Mouse (Mus musculus): ENCODE results near the gene Setd7. TPM values are rescaled to one million over a fixed set of nuclear protein-coding genes. Genes with fewer than 3 reads are reported as not detected.

Gene Setd7
- polyA plus RNA-seq, 1 experiment from 2014 or later = 2.7 TPM

DNA sequence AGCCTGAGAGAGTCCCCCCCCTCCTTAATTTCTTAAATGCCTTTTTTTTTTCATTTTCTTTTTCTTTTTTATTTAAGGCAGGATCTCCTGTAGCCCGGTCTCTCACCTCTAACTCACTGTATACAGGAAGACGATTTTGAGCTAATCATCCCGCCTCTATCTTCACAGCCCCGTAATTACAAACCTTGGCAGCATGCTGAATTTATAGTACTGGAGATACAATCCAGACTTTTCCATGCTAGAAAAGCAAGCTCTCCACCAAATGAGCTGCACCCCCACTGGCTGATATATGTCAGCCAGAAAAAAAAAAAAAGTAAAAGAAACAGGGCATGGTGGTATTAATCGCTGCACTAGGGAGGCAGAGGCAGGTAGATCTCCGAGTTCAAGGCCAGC is 1.3 kb upstream of the Setd7 start:
- Histone ChIP-seq H3K9me3 (ENCODE audit: control insufficient read depth, low read length) (no peaks in the 10 kb centered on the region), H3K27me3 (replicated peaks; ENCODE audit: control insufficient read depth, insufficient read depth, low read length) (no peaks in the 10 kb centered on the region), H3K36me3 (ENCODE audit: control insufficient read depth, insufficient read depth, low read length) (no peaks in the 10 kb centered on the region), H3K9ac (ENCODE audit: low read depth, low read length) (no peak overlapping the region), H3K27ac (ENCODE audit: low read depth, low read length) (no peak overlapping the region; the same call in 1 of the 2 replicates), H3K4me2 (ENCODE audit: low read length) (peak overlapping the region; percentile 96), H3K4me1 (ENCODE audit: control insufficient read depth, insufficient read depth, low read depth, low read length) (peaks cover 12% of the 10 kb centered on the region), H3K4me3 (ENCODE audit: low read length) (no peak overlapping the region)
- WGBS = 67% methylated on average over 6 of the region's 6 CpGs
- ATAC-seq = no peak

DNA sequence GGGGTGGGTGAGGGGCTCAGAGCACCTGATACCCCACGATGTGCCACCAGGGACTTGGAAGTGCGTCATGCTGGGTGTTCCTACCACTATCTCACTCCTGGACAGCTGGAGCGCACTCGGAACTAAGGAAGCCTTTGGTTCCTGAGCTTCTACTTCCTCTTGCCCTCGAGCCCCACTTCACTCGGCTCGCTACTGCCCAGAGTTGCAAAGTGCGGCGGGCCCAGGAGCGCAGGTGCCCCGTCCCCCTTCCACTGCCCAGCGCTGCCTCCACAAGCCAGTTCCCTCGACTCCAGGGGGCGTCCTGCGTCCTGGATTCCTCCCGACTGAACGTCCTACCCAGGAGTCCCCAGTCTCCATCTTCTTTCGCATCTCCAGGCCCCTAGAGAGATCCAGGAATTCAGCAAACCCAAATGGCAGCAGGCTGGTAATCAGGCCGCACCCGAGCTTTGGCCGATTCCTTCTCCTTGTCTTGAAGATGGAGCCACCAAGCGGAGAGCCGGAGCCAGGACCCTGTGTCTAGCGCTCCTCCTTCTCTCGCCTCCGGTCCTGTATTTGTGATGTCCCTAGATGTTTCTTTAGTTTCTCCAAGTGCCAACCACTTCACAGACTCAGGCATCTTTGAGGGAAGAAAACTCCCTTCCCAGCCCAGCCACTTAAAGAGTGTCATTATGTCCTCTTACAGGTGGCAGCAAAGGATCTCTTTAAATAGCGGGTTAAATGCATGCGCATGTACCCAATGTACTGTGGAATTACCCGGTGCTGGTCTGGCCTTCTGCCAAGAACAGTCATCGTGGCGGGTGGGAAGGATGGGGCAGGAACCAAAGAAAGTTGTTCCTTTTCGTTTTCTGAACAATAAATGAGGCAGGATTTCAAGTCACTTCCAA is 672 bp upstream of the Setd7 start:
- peak; percentile 52 for ATAC-seq

DNA sequence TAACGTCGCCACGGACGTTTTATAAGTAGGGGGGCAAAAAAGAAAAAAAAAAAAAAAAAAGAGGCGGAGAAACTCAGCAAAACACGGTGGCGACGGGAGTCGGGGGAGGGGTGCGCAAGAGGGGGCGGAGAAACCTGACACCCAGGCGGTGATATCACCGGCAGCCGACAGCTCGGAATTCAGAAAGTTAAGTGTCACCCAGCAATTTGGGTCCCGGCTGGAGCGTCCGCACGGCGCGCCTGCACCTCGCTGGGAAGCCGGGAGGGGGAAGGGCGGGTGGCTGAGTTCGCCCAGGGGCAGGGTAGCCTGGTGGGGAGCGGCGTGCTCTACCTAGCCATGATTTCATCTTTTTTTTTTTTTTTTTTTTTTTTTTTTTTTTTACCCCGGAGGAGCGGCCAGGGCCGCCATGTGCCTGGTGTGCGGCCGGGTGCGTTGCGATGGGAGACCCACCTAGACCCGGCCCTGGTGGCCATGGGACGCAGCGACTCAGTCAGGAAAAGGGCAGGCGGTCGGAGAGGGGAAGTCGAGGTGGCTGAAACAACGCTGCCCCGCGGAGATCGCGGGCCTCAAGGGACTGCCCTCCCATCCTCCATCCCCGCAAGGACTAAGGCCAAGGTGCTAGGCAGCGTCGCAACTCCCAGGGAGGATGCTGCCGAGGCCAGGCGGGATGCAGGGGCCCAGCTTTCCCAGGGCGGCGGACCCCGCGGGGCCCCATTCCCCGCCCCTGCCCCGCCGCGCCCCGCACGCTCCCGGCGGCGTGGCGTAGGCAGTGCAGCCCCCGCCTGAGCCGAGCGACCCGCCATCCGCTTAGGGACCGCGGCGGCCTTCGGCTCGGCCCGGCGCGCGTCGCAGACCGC is 857 bp downstream of the Setd7 start:
- under 1% methylated on average over 61 of the region's 80 CpGs for WGBS
- Histone ChIP-seq H3K4me2 (ENCODE audit: low read length) (peak overlapping the region; percentile 96), H3K4me1 (ENCODE audit: control insufficient read depth, insufficient read depth, low read depth, low read length) (peaks cover 12% of the 10 kb centered on the region), H3K4me3 (ENCODE audit: low read length) (peak overlapping the region; percentile 91), H3K36me3 (ENCODE audit: control insufficient read depth, insufficient read depth, low read length) (no peaks in the 10 kb centered on the region), H3K27ac (ENCODE audit: low read depth, low read length) (peak overlapping the region; percentile 89), H3K9ac (ENCODE audit: low read depth, low read length) (peak overlapping the region; percentile 95), H3K9me3 (ENCODE audit: control insufficient read depth, low read length) (no peaks in the 10 kb centered on the region), H3K27me3 (replicated peaks; ENCODE audit: control insufficient read depth, insufficient read depth, low read length) (no peaks in the 10 kb centered on the region)
- ATAC-seq = peak; percentile 81

More for the DNA sequence above, 672 bp upstream of the Setd7 start:
- Histone ChIP-seq H3K27me3 (replicated peaks; ENCODE audit: control insufficient read depth, insufficient read depth, low read length) (no peaks in the 10 kb centered on the region), H3K9me3 (ENCODE audit: control insufficient read depth, low read length) (no peaks in the 10 kb centered on the region), H3K4me3 (ENCODE audit: low read length) (peak overlapping the region; percentile 91), H3K27ac (ENCODE audit: low read depth, low read length) (peak overlapping the region; percentile 89), H3K4me2 (ENCODE audit: low read length) (peak overlapping the region; percentile 96), H3K36me3 (ENCODE audit: control insufficient read depth, insufficient read depth, low read length) (no peaks in the 10 kb centered on the region), H3K9ac (ENCODE audit: low read depth, low read length) (peak overlapping the region; percentile 95), H3K4me1 (ENCODE audit: control insufficient read depth, insufficient read depth, low read depth, low read length) (peaks cover 12% of the 10 kb centered on the region)
- WGBS = under 1% methylated on average over 32 of the region's 32 CpGs

DNA sequence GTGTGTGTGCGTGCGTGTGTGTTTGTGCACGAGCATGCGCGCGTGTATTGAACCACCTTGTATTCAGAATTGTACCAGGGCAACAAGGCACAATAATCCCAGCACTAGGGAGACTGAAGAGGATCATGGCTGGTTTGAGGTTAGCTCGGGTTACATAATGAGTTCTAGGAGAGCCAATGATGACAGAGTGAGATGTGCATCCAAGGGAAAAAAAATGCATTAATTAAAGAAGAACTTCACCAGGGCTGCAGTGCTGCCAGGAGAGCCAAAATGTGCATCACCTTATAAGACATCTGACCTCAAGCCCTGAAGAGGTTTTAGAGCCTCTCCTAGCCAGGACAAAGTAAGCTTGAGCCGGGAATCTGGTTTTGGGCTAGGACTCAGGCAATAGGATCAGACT is 5.1 kb downstream of the Setd7 start:
- Histone ChIP-seq H3K4me2 (ENCODE audit: low read length) (no peak overlapping the region), H3K9ac (ENCODE audit: low read depth, low read length) (no peak overlapping the region), H3K4me1 (ENCODE audit: control insufficient read depth, insufficient read depth, low read depth, low read length) (peaks cover 14% of the 10 kb centered on the region), H3K27ac (ENCODE audit: low read depth, low read length) (no peak overlapping the region), H3K36me3 (ENCODE audit: control insufficient read depth, insufficient read depth, low read length) (no peaks in the 10 kb centered on the region), H3K9me3 (ENCODE audit: control insufficient read depth, low read length) (no peaks in the 10 kb centered on the region), H3K4me3 (ENCODE audit: low read length) (no peak overlapping the region), H3K27me3 (replicated peaks; ENCODE audit: control insufficient read depth, insufficient read depth, low read length) (no peaks in the 10 kb centered on the region)
- no peak for ATAC-seq
- 75% methylated on average over 8 of the region's 8 CpGs for WGBS

GRCm38 (mm10) chr3:51554836-51555235 is 5.8 kb downstream of the Setd7 start:
- no peak for ATAC-seq

DNA sequence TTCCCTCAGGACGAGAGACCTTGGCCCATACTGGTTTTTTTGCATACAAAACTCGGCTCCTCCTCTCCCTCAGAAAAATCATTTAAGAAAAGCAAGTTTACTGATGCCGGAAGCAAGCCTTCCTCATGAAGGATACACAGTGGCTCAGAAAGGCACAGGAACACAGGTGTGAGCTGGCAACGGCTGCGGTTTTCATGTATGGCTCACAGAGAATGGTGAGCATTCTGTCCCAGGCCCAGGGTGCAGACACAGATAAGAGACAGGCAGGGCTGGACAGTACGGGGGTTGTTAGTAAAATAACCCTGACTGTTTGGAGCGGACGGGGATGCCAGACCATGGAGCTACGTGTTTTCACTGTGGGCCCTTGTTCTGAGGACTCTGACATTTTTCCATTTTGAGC is 6.6 kb downstream of the Setd7 start:
- Histone ChIP-seq H3K27ac (ENCODE audit: low read depth, low read length) (no peak overlapping the region), H3K9me3 (ENCODE audit: control insufficient read depth, low read length) (no peaks in the 10 kb centered on the region), H3K27me3 (replicated peaks; ENCODE audit: control insufficient read depth, insufficient read depth, low read length) (no peaks in the 10 kb centered on the region), H3K4me2 (ENCODE audit: low read length) (no peak overlapping the region), H3K9ac (ENCODE audit: low read depth, low read length) (no peak overlapping the region), H3K4me1 (ENCODE audit: control insufficient read depth, insufficient read depth, low read depth, low read length) (peaks cover 14% of the 10 kb centered on the region), H3K36me3 (ENCODE audit: control insufficient read depth, insufficient read depth, low read length) (peaks cover 8% of the 10 kb centered on the region), H3K4me3 (ENCODE audit: low read length) (no peak overlapping the region)
- 74% methylated on average over 9 of the region's 9 CpGs for WGBS
- ATAC-seq = no peak

More at GRCm38 (mm10) chr3:51554836-51555235, 5.8 kb downstream of the Setd7 start:
- WGBS = 83% methylated on average over 4 of the region's 4 CpGs
- Histone ChIP-seq H3K4me3 (ENCODE audit: low read length) (no peak overlapping the region), H3K9me3 (ENCODE audit: control insufficient read depth, low read length) (no peaks in the 10 kb centered on the region), H3K9ac (ENCODE audit: low read depth, low read length) (no peak overlapping the region), H3K27ac (ENCODE audit: low read depth, low read length) (no peak overlapping the region), H3K36me3 (ENCODE audit: control insufficient read depth, insufficient read depth, low read length) (peaks cover 2% of the 10 kb centered on the region; the same call in 1 of the 2 replicates), H3K4me2 (ENCODE audit: low read length) (no peak overlapping the region), H3K27me3 (replicated peaks; ENCODE audit: control insufficient read depth, insufficient read depth, low read length) (no peaks in the 10 kb centered on the region), H3K4me1 (ENCODE audit: control insufficient read depth, insufficient read depth, low read depth, low read length) (peaks cover 14% of the 10 kb centered on the region)

DNA sequence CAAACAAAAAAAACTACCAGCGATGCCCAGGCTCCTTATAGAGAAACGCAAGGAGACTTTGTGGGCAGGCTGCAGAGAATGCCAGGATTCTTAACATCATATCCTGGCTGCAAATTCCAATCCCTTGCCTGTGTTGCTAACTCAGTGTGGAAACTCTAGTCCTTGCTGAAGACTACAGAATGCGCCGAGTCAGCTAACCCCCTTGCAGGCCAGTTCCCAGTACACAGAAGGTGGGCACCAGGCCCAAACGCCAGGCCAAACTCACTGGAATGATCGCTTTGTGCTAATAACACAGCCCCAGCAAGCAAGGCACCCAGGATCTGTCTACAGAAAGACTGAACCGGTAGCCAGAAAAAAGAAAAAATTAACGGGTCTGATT is 7.2 kb downstream of the Setd7 start:
- no peak overlapping the region for H3K4me3 ChIP-seq (ENCODE audit: low read length)
- peaks cover 10% of the 10 kb centered on the region for H3K4me1 ChIP-seq (ENCODE audit: control insufficient read depth, insufficient read depth, low read depth, low read length)
- 46% methylated on average over 8 of the region's 8 CpGs for WGBS
- peaks cover 12% of the 10 kb centered on the region for H3K36me3 ChIP-seq (ENCODE audit: control insufficient read depth, insufficient read depth, low read length)
- no peak overlapping the region for H3K9ac ChIP-seq (ENCODE audit: low read depth, low read length)
- ATAC-seq = peak; percentile 75
- H3K9me3 ChIP-seq (ENCODE audit: control insufficient read depth, low read length) = no peaks in the 10 kb centered on the region
- H3K27ac ChIP-seq (ENCODE audit: low read depth, low read length) = peak overlapping the region; percentile 14; the same call in 1 of the 2 replicates
- H3K27me3 ChIP-seq (replicated peaks; ENCODE audit: control insufficient read depth, insufficient read depth, low read length) = no peaks in the 10 kb centered on the region
- no peak overlapping the region for H3K4me2 ChIP-seq (ENCODE audit: low read length)

DNA sequence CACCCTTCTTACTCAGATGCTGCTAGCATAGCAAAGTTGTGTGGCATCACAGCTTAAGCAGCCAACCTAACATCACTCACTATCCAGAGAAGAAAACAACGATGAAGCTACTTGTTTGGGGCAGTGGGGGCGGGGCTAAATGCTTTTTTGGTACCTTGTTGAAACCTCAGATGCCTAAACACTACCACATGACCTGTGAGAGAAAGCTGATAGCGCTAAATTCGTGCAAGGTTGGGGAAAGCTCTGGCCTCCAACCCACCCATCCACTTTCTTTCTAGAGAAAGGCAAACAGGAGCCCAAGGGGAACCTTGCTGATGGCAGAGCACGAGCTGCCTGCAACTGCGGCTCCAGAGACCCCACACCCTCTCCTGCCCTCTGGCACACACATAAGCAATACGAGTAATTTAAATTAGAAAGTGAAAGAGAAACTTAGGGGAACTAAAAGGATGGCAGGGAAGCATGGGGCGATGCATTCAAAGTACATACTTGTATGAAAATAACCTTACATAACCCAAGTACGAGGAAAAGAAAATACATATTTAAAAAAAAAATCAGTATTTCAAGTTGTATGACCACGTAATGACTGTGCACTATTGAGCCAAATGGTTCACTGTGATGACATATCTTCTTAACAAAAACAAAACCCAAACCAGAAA is 7.7 kb downstream of the Setd7 start:
- Histone ChIP-seq H3K9ac (ENCODE audit: low read depth, low read length) (peak overlapping the region; percentile 19; the same call in 1 of the 2 replicates), H3K9me3 (ENCODE audit: control insufficient read depth, low read length) (no peaks in the 10 kb centered on the region), H3K36me3 (ENCODE audit: control insufficient read depth, insufficient read depth, low read length) (peaks cover 12% of the 10 kb centered on the region), H3K27me3 (replicated peaks; ENCODE audit: control insufficient read depth, insufficient read depth, low read length) (no peaks in the 10 kb centered on the region), H3K4me2 (ENCODE audit: low read length) (peak overlapping the region; percentile 14; the same call in 1 of the 2 replicates), H3K4me1 (ENCODE audit: control insufficient read depth, insufficient read depth, low read depth, low read length) (peaks cover 7% of the 10 kb centered on the region), H3K27ac (ENCODE audit: low read depth, low read length) (peak overlapping the region; percentile 14; the same call in 1 of the 2 replicates), H3K4me3 (ENCODE audit: low read length) (no peak overlapping the region)
- 56% methylated on average over 10 of the region's 10 CpGs for whole genome bisulfite sequencing
- ATAC-seq = no peak

Measured in hindbrain, embryonic 16.5 days (tissue).